Mouse (Mus musculus) right cerebral cortex, postnatal 25 days (tissue): Measurements from ENCODE around the gene Btbd8.

Experiments
- DNase-seq: peaks from one replicate; pipeline ENCODE4 v3.0.0; 2022

Btbd8 gene

GRCm38 (mm10) chr5:107437464-107438281 lies at the start of gene Btbd8:
Gene Btbd8 (plus strand): TSS chr5:107437997.
- peak; percentile 90 for DNase-seq

DNA sequence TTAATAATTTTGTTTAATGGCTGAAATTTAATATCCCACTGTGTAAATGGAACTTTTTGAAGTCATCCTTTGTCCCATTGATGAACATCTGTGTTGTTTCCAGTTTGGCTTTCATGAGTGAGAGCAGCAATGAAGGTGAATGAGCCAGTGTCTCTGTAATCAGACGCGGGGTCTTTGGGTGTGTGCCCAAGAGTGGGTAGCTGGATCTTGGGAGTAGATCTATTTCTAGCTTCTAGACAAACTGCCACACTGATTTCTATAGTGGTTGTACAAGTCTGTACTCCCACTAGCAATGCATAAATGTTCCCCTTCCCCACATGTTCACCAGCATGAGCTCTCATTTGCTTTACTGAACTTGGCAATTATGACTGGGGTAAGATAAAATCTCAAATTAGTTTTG lies 48.4 kb upstream of the Btbd8 start:
- DNase-seq, result no peak

- no peak for DNase-seq
Observed at GRCm38 (mm10) chr5:107394437-107394836, 43.4 kb upstream of the Btbd8 start.

DNA sequence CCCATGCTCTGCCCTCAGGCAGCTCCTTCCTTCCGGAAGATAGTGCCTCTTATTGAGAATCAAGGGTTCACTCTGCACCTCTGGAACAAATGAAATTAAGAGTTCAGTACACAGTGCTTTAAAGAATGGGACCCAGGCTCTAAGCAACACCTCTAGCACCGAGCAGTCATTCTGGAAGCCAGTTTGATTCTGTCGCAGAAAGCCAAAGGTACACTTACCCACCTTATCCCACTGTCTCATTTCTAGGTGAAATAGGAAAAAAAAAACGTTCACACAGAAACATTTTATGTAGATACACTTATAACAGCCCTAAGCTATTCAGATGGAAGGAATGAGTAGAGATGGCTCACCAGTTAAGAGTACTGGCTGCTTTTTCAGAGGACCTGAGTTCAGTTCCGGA lies 35.4 kb upstream of the Btbd8 start, which contains the start of gene Ephx4:
Ephx4 (plus strand) TSS at position 301 of the 400 bp plus-strand sequence.
- DNase-seq, result no peak

- DNase-seq, result peak; percentile 59
Observed at GRCm38 (mm10) chr5:107403011-107403946, 34.5 kb upstream of the Btbd8 start.

DNA sequence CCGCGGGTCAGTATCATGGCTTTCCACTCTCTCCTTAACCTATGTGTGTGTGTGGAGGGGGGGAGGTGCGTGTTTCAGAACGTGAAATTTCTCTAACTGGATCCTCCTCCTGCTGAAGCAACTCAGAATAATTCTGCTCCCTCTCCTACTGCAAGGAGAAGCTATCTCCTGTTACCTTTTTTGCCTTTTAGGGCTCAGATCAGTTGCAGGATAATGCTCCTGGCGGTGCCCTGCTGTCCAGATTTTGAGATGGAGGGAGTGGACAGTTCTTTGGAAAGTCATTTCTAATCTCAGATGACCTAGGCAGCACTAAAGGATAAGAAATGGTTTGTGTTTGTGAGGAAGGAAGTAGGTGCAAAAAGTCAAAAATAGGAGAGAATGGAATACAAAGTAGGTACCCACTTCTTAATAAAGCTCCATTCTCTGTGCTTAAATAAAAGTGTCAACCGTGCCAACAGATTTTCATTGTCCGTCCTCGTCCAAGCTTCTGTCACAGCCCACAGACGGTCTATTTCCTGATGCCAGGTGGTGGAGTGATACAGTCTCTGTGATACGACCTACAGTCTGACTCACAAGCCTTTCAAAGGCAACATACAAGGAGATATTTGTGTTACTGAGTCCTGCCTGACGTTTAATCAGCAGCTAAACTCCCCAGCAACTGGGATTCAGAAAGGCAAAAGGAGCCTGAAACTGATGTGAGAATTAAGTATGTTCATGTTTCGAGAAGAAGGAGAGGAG lies 33.7 kb upstream of the Btbd8 start:
- peak; percentile 66 for DNase-seq

GRCm38 (mm10) chr5:107405361-107405760 lies 32.4 kb upstream of the Btbd8 start:
- peak; percentile 60 for DNase-seq

- no peak for DNase-seq
Observed at GRCm38 (mm10) chr5:107410305-107410704, 27.5 kb upstream of the Btbd8 start.

- no peak for DNase-seq
Observed at GRCm38 (mm10) chr5:107411326-107411725, 26.5 kb upstream of the Btbd8 start.

DNA sequence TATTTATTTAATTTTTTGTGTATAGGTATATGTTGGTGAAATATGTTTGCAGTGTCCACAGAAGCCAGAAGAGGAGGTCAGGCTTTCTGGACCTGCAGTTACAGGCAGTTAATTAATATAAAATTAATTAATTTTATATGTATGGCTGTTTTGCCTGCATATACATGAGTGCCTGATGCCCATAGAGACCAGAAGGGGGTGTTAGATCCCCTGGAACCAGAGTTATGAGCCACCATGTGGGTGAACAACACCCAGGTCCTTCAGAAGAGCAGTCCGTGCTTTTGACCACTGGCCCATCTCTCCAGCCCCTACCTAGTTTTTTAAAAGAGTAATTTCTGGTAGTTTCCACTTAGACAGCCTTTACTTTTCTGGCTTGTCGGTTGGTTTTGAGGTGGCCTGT lies 25.5 kb upstream of the Btbd8 start:
- no peak for DNase-seq

- DNase-seq, result no peak
Observed at GRCm38 (mm10) chr5:107415098-107415497, 22.7 kb upstream of the Btbd8 start.

GRCm38 (mm10) chr5:107421676-107422075 lies 16.1 kb upstream of the Btbd8 start:
- no peak for DNase-seq

DNA sequence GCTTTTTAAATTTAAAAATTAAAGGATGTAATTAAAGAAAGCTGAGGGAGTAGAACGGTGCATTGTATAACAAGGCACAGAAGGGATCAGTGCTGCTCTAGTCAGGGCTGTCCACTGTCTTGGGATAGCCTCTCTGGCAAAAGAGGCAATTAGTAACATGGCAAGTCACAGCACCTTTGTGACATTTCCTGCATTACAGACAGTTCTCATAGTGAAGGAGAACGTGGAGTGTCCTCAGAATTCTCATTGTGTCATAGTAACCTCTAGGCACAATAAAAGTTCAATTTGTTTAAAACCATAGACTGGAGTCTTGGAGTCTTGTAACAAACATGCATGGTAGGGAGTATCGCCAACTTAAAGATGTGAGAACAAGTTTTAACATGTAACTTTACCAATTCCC lies 6.5 kb upstream of the Btbd8 start, which contains the start of gene Lpcat2b:
Lpcat2b (plus strand) TSS at position 301 of the 400 bp plus-strand sequence.
- DNase-seq, result no peak

DNA sequence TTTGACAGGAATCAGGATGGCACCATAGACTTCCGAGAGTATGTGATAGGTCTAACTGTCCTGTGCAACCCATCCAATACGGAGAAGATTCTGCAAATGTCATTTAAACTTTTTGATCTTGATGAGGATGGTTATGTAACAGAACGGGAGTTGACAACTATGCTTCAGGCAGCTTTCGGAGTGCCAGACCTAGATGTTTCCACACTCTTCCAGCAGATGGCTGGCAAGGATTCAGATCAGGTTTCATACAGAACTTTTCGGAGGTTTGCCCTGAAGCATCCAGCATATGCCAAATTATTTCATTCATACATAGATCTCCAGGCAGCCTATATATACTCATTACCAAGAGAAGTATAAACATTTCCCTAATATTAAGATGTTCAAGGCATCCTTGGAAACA lies 3.8 kb upstream of the Btbd8 start:
- no peak for DNase-seq

- no peak for DNase-seq
Observed at GRCm38 (mm10) chr5:107436185-107436584, 1.6 kb upstream of the Btbd8 start.

DNA sequence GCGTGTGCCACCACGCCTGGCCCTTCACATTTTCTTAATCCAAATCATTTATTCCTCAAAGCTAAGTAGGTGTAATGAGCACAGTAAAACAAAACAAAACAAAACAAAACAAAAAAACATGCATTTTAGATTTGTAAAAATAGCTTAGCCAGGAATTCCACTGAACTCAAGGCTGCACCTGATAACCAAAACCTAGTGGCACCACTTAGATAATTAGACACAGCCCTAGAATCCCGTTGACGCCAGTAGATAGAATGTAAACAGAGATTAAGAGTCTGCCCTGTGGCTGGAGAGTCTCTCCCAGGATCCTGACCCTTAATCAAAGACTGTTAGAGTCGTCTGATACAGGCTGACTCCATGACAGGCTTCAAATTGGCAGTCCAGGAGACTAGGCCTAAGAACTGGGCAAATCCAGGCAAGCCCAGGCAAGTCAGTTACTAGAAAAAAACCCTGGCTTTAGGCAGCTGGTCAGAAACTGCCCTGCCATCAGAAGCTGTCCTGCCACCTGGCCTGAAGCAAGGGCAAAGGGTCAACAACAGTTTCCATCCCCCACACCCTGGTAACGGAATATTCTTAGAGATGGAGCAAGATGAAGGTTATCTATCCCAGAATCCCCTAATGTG lies 1.1 kb upstream of the Btbd8 start:
- no peak for DNase-seq

- DNase-seq, result no peak
Observed at GRCm38 (mm10) chr5:107438353-107438752, 556 bp downstream of the Btbd8 start.

- no peak for DNase-seq
Observed at GRCm38 (mm10) chr5:107441881-107442280, 4.1 kb downstream of the Btbd8 start.

- no peak for DNase-seq
Observed at GRCm38 (mm10) chr5:107444251-107444650, 6.5 kb downstream of the Btbd8 start.

- no peak for DNase-seq
Observed at GRCm38 (mm10) chr5:107447977-107448376, 10.2 kb downstream of the Btbd8 start.

DNA sequence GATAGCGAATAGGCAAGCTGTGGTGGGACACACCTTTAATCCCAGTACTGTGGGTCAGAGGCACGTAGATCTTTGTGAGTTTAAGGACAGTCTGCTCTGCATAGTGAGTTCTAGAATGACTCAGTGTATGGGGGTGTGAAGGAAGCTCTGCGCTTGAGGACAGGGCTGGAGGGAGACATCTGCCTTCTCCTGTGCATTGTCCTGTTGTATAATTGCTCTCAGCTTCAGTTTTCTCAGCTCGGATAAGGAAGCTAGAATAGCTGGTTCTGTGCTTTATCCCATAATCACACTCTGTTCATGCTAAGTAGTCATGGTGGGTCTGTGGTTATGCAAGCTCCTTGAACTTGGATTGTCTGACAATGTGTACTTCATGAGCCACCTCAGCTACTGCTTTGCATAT lies 11.0 kb downstream of the Btbd8 start:
- DNase-seq, result peak; percentile 20

GRCm38 (mm10) chr5:107449620-107450019 lies 11.8 kb downstream of the Btbd8 start:
- no peak for DNase-seq
